Mouse (Mus musculus) lung, embryonic 15.5 days (tissue): ENCODE measurements around the gene Ybx3. TPM values are rescaled to one million over a fixed set of nuclear protein-coding genes. Genes with fewer than 3 reads are reported as not detected.

Experiments used
- ATAC-seq: fragments of 200-750 bp; cut with Nextera tagmentation; 2 replicates; pipeline ENCODE4 v1.8.0; 2017; ENCODE audit warnings: moderate number of reproducible peaks, borderline replicate concordance; ENCODE audit not compliant: low FRiP score, low TSS enrichment; ENCODE audit errors: extremely low read depth
- H3K27ac ChIP-seq: fragments of 300-500 bp; sonication (generic); 2 replicates; pipeline ENCODE4 v1.5.1; 2015; ENCODE audit warnings: moderate library complexity, mild to moderate bottlenecking, inconsistent platforms
- H3K27me3 ChIP-seq: fragments of 300-500 bp; sonication (generic); 2 replicates; pipeline ENCODE4 v1.6.1; 2015; ENCODE audit warnings: inconsistent platforms
- H3K36me3 ChIP-seq: fragments of 300-500 bp; sonication (generic); 2 replicates; pipeline ENCODE4 v1.6.1; 2015; ENCODE audit warnings: inconsistent platforms
- H3K4me1 ChIP-seq: fragments of 300-500 bp; sonication (generic); 2 replicates; pipeline ENCODE4 v1.6.1; 2015; ENCODE audit warnings: inconsistent platforms
- H3K4me2 ChIP-seq: fragments of 300-500 bp; sonication (generic); 2 replicates; pipeline ENCODE4 v1.6.1; 2015; ENCODE audit warnings: inconsistent platforms, mild to moderate bottlenecking, moderate library complexity
- H3K4me3 ChIP-seq: fragments of 300-500 bp; sonication (generic); 2 replicates; pipeline ENCODE4 v1.5.1; 2015; ENCODE audit warnings: mild to moderate bottlenecking, inconsistent platforms
- H3K9ac ChIP-seq: fragments of 300-500 bp; sonication (generic); 2 replicates; pipeline ENCODE4 v1.6.1; 2015; ENCODE audit warnings: inconsistent platforms
- H3K9me3 ChIP-seq: fragments of 300-500 bp; sonication (generic); 2 replicates; pipeline ENCODE4 v1.6.1; 2016; ENCODE audit warnings: inconsistent platforms
- WGBS: fragments of 180-500 bp; shearing (Covaris S2); methylation state at CpG from one replicate; pipeline ENCODE4 v1.1.7; 2015; 5-methylcytosine and 5-hydroxymethylcytosine counted together
- polyA plus RNA-seq: library from polyadenylated mRNA; unstranded; fragments of >200 nt; fragmentation: Nextera tagmentation; extraction: Ambion mirVana; gene quantifications from 2 replicates; pipeline ENCODE4 v1.2.1, GENCODE M21; 2015

Ybx3 gene
- polyA plus RNA-seq = 47.2 and 49.8 TPM in 2 replicates

DNA sequence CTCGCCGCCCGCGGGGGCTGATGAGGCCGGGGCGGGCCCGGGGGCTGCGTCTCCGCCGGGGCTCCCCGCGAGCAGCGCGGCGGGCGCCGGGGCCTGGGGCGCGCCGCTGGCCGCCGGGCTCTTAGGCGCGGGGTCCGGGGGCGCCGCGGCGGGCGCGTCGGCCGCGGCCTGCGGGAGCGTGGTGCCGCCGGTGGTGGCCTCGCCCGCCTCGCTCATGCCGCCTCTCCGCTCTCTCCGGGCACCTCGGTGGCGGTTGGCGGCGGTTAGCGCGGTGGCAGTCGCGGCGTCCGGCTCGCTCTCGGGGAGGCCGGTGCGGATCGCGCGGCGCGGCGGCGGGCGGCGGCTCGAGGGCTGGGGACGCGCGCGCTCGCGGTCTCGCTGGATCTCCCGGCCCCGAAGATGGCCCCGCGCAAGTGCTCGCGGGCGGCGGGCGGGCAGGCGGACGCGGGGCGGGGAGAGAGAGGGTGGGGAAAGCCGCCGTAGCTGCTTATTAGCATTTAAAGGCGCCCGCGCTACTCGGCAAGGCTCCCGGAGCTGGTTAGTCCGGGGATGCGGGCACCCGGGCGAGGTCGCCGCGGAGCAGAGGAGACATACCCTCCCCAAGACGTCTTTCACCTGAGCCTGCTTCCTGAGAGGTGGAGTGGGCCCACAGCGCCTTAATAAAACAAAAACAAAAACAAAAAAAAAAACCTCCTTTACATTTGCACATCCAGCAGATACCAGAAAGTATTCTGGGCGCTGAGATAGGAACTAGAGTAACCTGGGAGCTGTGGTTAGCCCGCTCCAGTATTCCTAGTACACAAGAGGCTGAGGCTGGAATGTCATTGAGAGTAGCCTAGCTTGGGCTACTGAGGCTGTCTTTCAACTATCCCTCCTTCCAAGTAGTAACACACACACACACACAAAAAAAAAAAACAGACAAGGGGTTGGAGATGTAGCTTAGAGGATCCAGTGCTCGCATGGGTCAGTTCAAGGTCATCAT is at the start of gene Ybx3:
Gene Ybx3 (minus strand): TSS at position 437 of the 982 bp plus-strand sequence.
- Histone ChIP-seq H3K9ac (peak within 1 kb of the TSS; percentile 80), H3K27me3 (no peaks in the 10 kb centered on the region), H3K4me3 (peak within 1 kb of the TSS; percentile 80), H3K4me1 (peaks cover 34% of the 10 kb centered on the region), H3K36me3 (no peaks in the 10 kb centered on the region), H3K4me2 (peak within 1 kb of the TSS; percentile 92), H3K27ac (peak within 1 kb of the TSS; percentile 91), H3K9me3 (no peaks in the 10 kb centered on the region)
- under 1% methylated on average over 59 of the region's 107 CpGs for WGBS
- ATAC-seq = peak; percentile 90

DNA sequence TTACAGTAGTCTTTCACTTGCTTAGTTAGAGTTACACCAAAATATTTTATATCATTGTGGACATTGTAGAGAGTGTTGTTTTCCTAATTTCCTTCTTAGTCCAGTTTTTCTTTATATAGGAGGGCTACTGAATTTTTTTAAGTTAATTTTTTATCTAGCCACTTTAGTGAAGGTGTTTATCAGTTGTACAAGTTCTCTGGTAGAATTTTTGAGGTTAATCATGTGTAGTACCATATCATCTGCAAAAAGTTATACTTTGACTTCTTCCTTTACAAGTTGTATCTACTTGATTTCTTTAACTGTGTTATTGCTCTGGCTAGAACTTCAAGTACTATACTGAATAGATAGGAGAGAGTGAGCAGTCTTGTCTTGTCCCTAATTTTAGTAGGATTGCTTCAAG is 48.4 kb upstream of the Ybx3 start:
- Histone ChIP-seq H3K4me1 (0 out of 2 replicates have a peak, but pooled peaks cover 3% of the 10 kb centered on the region), H3K27me3 (no peaks in the 10 kb centered on the region), H3K36me3 (no peaks in the 10 kb centered on the region), H3K4me2 (no peak overlapping the region), H3K27ac (no peak overlapping the region), H3K9me3 (no peaks in the 10 kb centered on the region), H3K4me3 (no peak overlapping the region), H3K9ac (no peak overlapping the region)
- ATAC-seq = no peak

DNA sequence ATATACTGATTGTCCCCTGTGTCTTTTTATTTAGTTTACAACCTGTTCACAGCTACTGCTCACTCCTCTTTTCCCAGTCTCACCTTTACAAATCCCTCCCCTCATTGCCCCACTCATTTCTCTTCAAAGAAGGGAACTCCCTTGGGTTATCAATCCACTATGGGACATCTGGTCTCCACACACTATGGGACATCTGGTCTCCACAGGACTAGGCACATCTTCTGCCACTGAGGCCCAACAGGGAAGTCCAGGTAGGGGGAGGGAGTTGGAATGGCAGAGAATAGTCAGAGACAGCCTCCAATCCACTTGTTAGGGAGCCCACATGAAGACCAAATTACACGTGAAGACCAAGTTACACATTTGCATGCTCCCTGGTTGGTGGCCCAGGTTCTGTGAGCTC is 45.8 kb upstream of the Ybx3 start:
- WGBS = 50% methylated on average over 1 of the region's 1 CpGs
- Histone ChIP-seq H3K36me3 (no peaks in the 10 kb centered on the region), H3K9me3 (no peaks in the 10 kb centered on the region), H3K27ac (no peak overlapping the region), H3K4me3 (peak overlapping the region; percentile 39; the same call in 1 of the 2 replicates), H3K9ac (no peak overlapping the region), H3K27me3 (no peaks in the 10 kb centered on the region), H3K4me1 (0 out of 2 replicates have a peak, but pooled peaks cover 3% of the 10 kb centered on the region), H3K4me2 (peak overlapping the region; percentile 83)
- ATAC-seq = no peak

DNA sequence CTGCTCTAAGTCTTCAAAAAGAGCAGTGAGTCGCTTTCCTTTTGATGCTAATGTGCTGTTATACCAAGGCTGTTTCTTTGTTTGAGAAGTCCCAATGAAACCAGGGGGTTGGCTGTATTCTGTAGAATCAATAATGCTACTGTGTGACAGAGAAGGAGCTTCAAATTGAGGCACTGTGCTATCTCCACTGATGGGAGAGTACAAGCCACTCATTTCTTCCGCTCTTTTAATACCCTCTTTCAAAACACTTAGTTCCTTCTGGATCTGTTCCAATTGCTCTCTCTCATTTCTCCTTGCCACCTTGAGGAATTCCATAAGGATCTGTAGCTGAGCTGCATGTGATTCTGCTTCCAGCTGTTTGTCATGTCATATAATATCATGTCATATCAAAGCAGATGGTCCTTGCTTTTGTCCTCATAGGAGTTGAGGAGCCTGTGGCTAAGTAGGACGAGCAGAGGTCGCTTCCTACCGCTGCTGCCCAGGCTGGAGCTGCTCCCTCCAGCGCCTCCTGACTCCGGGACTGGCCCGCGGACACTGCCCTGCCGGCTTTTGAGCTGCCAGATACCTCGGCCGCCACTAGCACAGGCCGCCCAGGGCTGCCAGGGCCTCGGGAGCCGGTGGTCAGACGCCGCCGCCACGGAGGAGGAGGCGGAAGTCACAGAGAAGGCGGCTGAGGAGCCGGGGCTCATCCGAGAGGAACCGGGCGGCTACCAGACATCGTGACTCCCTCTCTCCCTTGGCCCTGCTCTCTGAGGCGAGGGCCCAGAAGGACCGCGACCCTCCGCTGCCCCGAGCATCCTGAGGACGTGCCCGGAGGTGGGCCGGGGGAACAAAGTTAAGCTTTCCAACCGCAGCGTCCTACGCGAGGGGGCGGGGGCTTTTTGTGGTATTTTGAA is 45.1 kb upstream of the Ybx3 start:
- 0 out of 2 replicates have a peak, but pooled peaks cover 3% of the 10 kb centered on the region for H3K4me1 ChIP-seq
- WGBS = 7% methylated on average over 39 of the region's 39 CpGs
- no peaks in the 10 kb centered on the region for H3K36me3 ChIP-seq
- peak overlapping the region; percentile 83 for H3K4me2 ChIP-seq
- H3K9ac ChIP-seq = peak overlapping the region; percentile 38
- H3K4me3 ChIP-seq = peak overlapping the region; percentile 39
- ATAC-seq = peak; percentile 46; the same call in 1 of the 2 replicates
- no peak overlapping the region for H3K27ac ChIP-seq
- H3K9me3 ChIP-seq = no peaks in the 10 kb centered on the region
- H3K27me3 ChIP-seq = no peaks in the 10 kb centered on the region

DNA sequence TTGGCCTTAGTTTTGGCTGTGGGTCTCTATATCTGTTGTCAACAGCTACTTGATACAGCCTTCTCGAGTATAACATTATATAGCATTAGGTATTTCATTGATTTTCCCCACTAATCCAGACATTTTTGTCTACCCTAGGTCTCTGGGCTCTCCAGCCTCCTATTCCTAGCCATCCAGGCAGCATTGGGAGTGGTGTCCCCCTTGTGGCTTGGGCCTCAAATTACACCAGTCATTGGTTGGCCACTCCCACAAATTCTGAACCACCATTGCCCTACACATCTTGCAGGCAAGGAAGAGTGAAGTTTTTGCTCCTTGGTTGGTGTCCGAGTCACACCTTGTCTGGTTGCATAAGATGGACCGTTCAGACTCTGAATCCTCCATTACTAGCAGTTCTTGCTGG is 33.3 kb upstream of the Ybx3 start:
- no peak for ATAC-seq
- Histone ChIP-seq H3K4me3 (no peak overlapping the region), H3K36me3 (no peaks in the 10 kb centered on the region), H3K9me3 (no peaks in the 10 kb centered on the region), H3K27me3 (no peaks in the 10 kb centered on the region), H3K9ac (no peak overlapping the region), H3K4me2 (no peak overlapping the region), H3K27ac (no peak overlapping the region), H3K4me1 (no peaks in the 10 kb centered on the region)
- 60% methylated on average over 3 of the region's 3 CpGs for WGBS

DNA sequence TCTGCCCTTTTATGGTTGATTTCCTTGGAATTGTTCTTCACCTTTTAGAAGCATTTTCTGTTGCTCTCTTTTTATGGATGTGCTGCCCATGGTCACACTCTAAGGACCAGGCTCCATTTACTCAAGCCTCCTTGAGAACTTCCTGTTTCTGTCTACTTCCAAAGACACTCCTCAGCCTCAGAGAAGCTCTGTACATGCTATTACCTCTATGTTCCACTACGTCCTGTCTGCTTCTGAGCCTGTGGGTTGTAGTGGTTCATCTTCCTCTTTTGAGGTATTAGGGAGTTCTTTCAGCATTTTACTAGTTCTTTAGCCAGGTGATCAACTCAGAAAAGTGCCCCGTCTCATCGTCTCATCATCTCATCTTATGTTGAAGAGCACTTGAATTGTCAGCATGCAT is 31.3 kb upstream of the Ybx3 start:
- no peak overlapping the region for H3K4me3 ChIP-seq
- no peak for ATAC-seq
- WGBS = 72% methylated on average over 3 of the region's 3 CpGs

DNA sequence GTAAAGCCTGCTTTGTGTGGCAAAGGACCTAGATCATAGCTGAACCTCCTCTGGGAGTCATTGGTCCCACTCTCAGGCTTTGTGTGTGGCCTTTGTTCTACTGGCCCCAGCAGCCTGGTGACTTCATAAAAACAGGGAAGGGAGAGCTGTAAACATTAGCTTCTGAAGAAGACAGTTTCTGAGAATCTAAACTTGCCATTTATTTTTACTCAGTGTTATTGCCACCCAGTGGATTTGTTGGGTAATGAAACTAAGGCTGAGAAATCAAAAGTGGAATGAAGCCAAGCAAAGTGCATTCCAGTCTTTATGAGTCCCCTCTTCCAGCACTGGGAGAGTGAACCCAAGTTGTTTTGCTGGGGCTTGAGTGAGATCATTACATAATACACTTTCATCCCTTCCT is 30.5 kb upstream of the Ybx3 start:
- no peaks in the 10 kb centered on the region for H3K36me3 ChIP-seq
- no peaks in the 10 kb centered on the region for H3K9me3 ChIP-seq
- no peak overlapping the region for H3K4me2 ChIP-seq
- H3K27me3 ChIP-seq = no peaks in the 10 kb centered on the region
- peak; percentile 80; the same call in 1 of the 2 replicates for ATAC-seq
- H3K4me1 ChIP-seq = no peaks in the 10 kb centered on the region
- no peak overlapping the region for H3K9ac ChIP-seq
- no peak overlapping the region for H3K27ac ChIP-seq
- no peak overlapping the region for H3K4me3 ChIP-seq

More for the DNA sequence above, 31.3 kb upstream of the Ybx3 start:
- Histone ChIP-seq H3K36me3 (no peaks in the 10 kb centered on the region), H3K27ac (no peak overlapping the region), H3K9ac (no peak overlapping the region), H3K4me1 (no peaks in the 10 kb centered on the region), H3K9me3 (no peaks in the 10 kb centered on the region), H3K27me3 (no peaks in the 10 kb centered on the region), H3K4me2 (no peak overlapping the region)

DNA sequence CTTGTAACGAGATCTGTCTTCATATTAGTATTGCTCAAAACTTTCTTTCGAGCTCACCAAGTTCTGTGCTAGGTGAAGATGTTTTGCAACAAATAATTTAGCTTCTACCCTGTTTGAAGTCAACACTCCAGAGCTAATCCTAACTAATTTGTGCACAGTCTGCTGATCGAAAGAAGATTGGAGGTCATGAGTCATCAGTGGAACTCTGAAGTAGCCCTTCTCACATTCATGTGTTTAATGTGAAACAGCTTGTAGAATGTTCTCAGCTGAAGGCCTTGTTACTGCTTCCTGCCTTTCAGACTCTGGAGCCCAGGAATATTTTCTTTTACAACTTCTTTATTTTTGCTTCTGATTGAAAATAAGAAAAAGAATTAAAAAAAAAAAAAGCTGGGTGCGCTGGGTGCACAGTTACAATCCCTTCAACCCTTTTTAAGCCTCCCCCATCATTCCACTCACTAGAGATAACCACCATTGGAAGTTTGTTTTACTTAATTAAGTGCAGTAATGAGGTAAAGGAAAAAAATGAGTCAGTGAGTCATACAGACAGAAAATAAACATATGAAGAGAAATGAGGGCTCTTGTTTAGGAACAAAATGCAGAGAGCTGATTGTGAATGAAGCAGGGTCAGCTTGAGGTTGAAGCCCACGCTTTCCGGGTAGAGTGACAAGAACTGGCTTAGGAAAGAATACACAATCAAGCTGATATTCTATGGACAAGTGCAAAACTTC is 23.0 kb upstream of the Ybx3 start:
- WGBS = 35% methylated on average over 6 of the region's 6 CpGs
- Histone ChIP-seq H3K4me3 (no peak overlapping the region), H3K27me3 (no peaks in the 10 kb centered on the region), H3K27ac (peak overlapping the region; percentile 8; the same call in 1 of the 2 replicates), H3K4me1 (no peaks in the 10 kb centered on the region), H3K36me3 (no peaks in the 10 kb centered on the region), H3K9me3 (no peaks in the 10 kb centered on the region), H3K9ac (no peak overlapping the region), H3K4me2 (no peak overlapping the region)
- ATAC-seq = peak; percentile 55; the same call in 1 of the 2 replicates

DNA sequence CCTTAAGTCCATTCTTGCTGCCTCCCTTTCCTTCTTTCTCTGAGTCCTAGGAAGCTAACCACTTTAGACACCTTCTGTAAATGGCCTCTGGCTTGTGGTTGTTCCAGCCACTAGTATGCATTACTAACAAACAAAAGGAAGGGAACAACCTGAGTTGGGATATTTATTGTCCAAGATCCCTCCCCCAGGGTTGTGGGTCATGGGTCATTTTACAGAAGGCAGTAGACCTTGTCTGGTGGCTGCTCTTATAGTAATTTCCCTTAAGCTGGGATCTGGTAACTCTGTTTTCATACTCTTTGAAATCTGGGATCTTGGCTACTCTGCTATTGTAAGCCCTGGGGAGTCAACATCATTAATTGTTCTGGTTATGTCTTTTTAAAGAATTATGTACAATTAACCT is 18.7 kb upstream of the Ybx3 start:
- Histone ChIP-seq H3K9me3 (no peaks in the 10 kb centered on the region), H3K4me1 (no peaks in the 10 kb centered on the region), H3K4me2 (no peak overlapping the region), H3K4me3 (no peak overlapping the region), H3K27me3 (no peaks in the 10 kb centered on the region), H3K36me3 (no peaks in the 10 kb centered on the region), H3K27ac (no peak overlapping the region), H3K9ac (no peak overlapping the region)
- no peak for ATAC-seq

DNA sequence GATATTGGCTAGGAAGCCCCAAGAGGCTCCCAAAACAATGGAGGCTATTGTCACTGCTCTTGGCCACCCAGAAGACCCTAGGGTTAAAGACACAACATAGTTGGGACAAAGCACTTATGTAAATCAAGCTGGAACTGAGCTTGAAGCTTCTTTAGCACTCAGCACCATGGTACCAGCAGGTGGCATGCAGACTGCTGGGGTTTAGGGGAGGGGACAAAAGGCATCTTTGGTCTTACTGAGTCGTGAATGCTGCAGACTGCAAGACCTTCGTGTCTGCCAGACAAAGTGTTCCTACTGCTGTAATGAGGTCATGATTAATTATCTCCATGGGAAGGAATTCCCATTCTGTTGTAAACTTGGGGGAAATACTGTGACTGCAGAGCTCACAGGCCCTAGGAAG is 17.6 kb upstream of the Ybx3 start:
- no peak for ATAC-seq
- H3K4me1 ChIP-seq = no peaks in the 10 kb centered on the region
- 6% methylated on average over 2 of the region's 2 CpGs for WGBS

DNA sequence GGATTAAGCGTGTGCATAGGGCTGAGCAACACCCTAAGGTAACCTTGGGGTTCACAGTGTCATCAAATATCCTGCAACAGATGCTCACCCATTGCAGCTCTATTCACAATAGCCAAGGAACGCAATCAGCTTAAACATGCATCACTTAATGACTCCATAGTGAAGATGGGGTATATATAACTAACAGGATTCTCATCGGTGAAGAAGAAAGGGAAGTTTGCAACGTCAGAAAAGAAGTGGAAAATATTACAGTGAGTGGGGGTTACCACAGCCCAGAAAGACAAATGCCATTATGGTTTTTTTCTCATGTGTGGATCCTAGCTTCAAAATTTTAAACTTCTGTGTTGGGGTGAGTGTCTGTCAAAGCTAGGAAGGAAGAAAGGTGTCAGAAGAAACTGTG is 16.9 kb upstream of the Ybx3 start:
- no peaks in the 10 kb centered on the region for H3K4me1 ChIP-seq
- no peak overlapping the region for H3K4me3 ChIP-seq
- H3K9me3 ChIP-seq = no peaks in the 10 kb centered on the region
- H3K4me2 ChIP-seq = no peak overlapping the region
- H3K27ac ChIP-seq = no peak overlapping the region
- 77% methylated on average over 4 of the region's 4 CpGs for WGBS
- H3K36me3 ChIP-seq = no peaks in the 10 kb centered on the region
- ATAC-seq = no peak
- no peaks in the 10 kb centered on the region for H3K27me3 ChIP-seq
- H3K9ac ChIP-seq = no peak overlapping the region

More for the DNA sequence above, 17.6 kb upstream of the Ybx3 start:
- Histone ChIP-seq H3K9ac (no peak overlapping the region), H3K4me2 (no peak overlapping the region), H3K9me3 (no peaks in the 10 kb centered on the region), H3K27me3 (no peaks in the 10 kb centered on the region), H3K27ac (no peak overlapping the region), H3K36me3 (no peaks in the 10 kb centered on the region), H3K4me3 (no peak overlapping the region)
